Mouse (Mus musculus) layer of hippocampus, adult 11-12 months (tissue): ENCODE measurements around the gene Cdh13.

Source experiments
- DNase-seq: peaks from one replicate; pipeline ENCODE4 v3.0.0; 2022; ENCODE audit warnings: low spot score

The Cdh13 gene

DNA sequence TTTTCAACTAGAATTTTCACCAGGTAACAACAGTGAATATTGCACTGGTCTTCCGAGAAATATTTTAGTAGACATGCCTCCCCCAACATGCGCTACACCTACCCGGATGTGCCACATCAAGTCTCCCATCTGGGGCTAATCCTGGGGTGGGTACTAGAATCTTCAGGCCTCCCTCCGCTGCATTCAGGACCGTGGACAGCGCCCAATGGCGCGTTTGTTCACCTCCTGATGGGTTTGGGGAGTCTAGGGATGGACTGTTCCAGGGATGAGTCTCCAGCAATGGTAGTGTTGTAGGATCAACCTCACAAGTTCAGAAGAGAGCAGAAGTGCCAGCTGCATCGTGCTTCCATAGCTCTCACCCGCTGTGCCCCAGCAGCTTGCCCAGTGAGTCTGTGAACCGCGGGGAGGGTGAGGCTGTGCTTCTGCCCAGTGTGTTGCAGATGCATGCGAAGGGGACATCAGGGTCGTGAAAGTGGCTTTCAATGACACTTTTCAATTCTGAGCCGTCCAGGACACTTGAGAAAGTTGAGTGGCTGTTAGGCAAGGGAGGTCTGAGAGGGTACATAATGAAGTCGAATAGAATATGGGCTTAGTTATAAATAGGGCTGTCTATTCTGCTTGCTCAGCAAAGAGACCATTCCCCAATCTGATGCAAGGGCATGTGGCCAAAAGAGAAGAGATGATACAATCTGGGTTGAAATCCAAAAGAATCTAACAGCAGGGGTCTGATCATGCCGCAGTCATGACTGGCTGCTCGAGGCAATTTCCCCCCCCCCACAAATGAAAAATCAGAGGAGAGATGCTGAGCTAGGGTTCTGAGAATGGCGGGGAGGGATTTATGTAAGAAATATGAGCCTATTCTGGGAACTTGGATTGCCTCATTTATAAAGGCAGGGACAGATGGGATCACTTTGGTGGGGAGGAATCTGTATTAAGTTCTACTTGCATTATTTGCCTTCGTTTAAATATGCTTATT is 668.5 kb downstream of the Cdh13 start:
- no peak for DNase-seq

DNA sequence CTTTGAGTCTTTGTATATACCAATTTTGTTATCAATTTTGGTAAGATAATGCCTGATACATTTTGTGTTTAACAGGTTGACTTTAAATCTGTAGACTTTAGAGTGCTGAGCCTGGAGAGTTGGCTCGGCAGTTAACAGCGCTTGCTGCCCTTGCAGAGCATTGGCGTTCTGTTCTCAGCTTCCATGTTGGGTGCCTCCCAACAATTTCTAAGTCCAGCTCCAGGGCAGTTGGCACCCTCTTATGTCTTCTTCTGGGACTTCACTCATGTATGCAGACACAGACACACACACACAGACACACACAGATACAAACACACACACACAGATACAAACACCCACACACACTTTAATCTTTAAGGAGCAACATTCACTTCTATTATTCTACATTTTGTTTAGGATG is 672.6 kb downstream of the Cdh13 start:
- DNase-seq, result no peak

DNA sequence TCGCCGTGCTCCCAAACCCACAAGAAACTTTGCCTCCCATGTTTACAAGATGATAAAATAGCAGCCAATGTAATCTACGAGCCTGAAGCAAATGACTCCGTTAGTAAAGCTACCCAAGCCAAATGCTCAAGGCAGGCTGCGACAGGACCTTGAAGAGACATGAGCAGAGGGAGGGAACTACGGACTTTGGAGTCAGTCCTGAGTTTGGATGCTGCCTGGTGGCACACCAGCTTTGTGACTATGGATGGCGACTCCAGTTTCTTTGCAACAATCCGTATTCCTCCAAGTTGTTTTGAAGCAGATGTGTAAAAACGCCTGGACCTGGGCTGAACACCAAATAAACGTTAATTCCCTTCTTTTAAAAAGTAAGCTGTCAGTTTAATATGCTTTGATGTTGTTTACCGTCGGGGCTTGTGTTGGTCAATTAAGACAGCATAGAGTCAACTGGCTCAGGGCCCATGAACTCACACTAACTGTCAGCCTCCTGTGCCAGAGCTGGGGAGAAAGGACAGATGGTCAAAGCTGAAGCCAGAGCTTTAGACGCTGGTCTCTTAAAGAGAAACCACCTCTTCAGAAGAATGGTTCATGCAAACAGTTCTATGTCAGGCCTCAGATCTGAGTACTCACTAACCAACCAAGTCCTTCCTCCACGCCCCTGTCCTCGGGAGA is 678.5 kb downstream of the Cdh13 start:
- no peak for DNase-seq

DNA sequence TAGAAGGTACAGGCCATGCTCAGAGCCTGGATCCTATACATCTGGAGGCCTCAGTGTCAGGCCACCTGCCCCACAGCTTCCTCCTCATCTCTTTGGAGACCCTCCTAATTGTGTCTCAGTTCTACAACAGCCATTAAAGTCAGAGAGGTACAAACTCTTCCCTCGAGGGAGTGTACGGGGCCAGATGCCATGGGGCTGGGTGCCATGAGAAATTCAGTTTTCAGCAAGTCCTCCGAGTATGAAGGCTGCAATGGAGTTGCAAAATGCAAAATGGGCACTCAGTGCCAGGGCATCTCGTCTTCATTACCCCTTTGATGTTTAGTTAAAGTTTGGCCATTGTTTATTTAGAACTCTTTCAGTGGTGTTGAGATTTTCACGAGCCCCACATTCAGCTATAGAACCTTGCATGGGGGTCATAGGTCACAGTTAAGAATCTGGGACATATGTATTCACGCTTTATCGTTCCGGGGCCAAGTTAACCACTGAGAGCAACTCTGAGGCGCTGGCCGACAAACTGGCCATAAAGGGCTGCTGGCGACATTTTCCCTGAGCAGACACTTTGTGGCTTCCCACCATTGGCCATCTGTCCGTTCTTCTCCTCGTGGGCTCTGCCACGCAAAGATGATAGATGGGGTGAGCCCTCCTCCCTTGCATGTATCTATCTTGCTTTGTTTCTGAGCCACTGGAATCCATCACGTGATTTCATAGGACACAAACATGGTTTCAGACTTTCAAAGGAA is 681.7 kb downstream of the Cdh13 start:
- no peak for DNase-seq

DNA sequence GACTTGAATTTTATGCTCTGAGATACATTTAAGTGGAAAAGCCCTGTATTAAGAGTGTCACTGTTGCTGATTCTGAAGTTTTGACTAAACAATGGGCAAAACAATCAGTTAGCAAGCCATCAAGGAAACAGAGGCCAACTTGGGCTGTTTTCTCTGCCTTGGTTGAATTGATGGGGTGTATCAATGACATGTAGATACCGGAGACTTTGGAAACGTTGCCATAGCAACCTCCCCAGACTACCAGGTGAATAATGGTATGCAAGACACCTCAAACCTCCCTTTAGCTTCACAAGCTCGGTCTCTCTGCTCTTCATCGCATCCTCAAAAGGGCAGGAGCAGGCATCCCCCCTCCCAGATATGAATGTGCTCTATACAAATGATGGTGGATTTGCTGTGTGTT is 685.4 kb downstream of the Cdh13 start:
- no peak for DNase-seq

DNA sequence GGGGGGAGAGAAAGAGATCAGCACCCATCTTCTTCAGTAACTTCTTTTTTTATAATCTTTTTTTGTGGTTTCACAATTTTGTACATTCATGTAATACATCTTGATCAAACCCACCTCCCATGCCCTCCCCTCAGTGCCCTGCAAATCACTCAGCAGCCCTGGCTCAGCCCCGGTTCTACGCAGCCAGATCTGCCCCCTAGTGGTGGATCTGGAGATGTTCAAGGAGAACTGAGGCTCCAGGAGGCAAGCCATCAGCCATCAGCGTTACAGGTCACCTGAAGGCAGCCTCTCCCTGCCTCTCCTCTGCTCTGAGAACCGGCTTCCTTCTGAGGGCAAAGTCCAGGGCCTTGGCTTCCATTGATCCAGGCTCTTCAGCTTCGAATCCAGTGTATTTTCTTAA is 696.3 kb downstream of the Cdh13 start:
- no peak for DNase-seq

DNA sequence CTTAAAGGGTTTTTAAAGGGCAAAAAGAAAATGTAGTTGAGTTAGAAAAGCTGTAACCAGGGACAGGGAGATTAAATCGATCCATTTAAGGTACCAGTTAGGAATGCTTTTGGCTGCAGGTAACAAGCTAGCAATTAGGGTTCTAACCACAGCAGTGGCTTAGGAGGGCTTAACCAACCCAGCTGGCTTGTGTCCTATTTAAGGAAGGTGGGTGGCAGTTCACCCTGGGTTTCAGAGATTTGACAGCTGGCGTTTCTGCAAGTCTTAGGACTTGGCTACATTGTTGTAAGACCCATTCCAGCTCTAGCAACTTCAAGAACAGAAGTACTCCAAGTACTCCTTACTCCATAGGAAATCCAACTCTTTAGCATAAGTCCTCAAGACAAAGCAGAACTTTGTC is 700.2 kb downstream of the Cdh13 start:
- DNase-seq, result no peak

DNA sequence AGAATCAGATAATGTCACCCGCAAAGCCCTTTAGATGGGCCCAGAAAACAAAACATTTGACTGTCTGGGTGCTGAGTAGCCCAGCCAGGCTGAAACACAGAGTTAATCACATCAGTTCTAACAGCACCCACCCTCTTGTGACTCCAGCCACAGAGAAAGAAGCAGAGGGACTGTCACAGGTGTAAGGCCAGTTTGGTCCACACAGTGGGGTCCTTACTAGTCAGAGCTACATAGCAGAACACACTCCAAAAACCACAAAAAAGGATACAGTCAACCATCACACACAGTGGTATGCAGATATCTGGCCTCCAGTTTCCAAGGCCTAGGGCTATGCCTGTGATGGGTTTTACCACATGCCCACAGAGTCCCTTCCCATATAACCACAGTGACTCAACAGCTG is 703.3 kb downstream of the Cdh13 start:
- no peak for DNase-seq

DNA sequence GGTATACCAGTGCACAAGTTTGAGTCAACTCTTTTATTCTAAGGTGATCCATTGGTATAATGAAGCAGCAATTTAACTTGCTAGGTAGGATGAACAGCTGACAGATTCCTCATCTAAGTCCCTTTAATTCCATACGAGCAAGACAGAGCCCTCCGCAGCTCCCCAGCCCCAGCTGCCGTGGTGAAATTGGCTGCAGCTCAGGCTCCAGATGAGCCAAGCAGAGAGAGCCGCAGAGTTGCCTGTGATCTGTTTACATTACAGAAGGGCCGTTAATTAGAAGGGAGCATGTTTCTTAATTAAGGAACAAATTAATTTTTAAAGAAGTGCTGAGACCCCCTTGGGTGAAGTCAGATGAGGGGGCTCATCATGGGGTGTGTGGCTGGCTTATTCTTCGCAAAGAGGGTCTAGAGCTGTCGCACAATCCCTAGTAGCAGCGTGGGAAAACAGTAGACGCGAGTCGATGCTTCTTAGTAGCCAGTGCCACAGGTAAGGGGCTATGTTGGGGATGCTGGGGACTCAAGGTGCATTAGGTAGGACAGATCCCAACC is 712.2 kb downstream of the Cdh13 start:
- DNase-seq, result no peak

DNA sequence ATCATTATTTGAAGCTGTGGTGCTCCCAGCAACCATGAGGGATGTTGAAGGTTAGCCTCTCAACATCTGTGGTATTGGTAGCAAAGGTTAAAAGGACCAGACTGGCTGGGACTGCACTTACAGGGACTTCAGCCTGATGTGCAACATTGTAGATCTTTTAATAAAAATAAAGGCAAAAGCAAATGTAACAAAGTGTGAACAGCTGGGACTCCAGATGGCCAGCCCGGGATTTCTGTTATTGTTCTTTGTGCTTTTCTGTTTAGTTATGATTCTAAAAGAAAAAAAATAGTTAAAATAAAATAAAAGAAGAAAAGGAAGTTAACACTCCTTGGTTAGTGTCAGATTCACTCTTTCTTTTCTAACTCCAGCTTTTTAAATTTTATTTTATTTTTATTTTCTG is 717.1 kb downstream of the Cdh13 start:
- peak; percentile 67 for DNase-seq

DNA sequence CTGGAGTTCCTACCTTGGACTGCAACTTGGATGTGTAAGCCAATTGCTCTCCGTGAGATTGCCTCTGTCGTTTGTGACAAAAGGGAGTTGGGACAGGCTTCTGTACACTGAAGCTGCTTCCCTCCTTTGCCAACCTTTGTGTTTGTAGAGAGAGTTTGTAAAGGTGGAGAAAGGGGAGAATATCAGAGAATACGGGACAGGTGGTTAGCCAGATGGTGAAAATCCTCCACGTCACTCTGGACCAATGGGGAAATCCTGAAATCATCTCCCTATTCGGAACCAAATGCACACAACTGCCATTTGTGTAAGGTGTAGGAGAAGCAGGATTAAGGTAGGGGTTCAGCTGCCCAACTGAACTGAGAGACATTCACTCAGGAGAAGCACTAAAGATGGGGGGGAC is 721.3 kb downstream of the Cdh13 start:
- DNase-seq, result no peak

DNA sequence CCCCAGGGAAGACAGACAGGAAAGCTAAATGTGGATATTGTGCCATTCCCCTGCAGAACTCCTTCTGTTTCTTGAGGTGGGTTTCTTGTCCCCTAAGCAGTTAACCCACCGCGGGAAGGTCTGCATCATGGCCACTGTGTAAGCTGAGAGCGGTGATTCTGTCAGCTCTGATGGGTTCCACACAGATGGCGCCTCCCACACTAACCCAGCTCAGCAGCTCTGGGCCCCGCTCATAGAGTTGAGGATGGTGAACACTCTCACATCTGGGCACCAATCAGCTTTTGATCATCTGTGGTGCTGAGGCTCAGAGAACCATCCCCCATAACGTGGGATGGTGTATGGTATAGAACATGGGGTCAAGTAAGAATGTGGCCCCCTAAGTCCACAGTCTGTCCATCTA is 735.1 kb downstream of the Cdh13 start:
- DNase-seq, result no peak

DNA sequence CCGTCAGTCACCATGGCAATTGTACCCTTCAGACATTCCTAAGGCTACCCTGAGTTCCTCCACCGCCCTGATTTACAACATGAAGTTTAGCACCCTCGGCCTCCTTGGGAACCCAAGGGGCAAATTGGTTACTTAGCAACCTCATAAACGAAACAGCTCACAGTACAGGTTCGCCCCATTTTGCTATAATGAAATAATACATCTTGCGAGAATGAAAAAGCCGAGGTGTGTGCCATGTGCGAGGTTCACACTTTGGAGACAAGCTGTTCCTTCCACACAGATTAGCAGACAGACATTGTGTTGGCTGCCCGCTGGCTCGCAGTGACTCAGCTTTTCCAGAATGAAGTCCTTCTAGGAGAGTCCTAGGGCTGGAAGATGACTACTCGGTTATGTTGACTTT is 737.2 kb downstream of the Cdh13 start:
- DNase-seq, result peak; percentile 65

DNA sequence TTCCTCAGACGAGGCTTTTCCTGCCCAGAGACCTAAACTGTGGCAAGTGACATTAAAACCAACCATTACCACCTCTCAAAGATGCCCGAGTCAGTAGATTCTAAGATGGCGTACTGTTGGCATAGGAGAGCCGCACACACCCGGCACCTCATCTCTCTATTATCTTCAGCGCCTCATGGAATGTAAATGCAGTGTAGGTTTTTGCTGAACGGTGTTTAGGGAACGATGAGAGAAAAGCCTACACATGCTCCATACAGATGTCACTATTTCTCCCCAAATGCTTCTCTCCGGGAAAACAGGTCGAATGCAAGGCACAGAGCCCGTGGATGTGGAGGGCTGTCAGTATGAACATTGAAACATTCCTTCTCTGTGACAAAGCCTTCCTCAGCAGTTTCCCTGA is 737.9 kb downstream of the Cdh13 start:
- DNase-seq, result no peak

DNA sequence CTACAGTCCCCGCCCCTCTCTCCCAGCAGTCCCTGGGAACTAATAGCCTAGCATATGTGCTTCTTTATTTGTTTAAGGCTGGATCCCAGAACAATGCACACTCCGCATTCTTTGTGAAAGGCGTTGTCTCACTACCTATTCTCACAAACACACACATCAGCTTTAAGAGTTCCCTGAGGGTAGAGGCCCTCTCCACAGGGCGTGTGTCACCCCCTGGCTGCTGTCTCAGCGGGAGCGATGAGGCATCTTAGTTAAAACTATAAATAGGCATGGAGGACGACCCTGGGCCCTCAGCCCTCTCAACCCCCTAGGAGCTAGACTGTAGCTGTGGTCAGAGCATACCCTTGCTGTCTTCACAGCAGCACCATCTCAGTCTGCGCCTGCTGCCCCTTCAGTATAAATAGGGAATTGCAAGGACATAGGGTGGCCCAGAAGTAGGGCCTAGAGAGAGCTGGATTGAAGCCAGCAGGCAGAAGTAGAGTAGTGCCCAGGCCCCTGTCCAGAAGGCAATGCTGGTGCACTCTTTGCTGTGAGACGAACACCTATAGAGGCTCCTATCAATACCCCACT is 738.9 kb downstream of the Cdh13 start:
- DNase-seq, result no peak

DNA sequence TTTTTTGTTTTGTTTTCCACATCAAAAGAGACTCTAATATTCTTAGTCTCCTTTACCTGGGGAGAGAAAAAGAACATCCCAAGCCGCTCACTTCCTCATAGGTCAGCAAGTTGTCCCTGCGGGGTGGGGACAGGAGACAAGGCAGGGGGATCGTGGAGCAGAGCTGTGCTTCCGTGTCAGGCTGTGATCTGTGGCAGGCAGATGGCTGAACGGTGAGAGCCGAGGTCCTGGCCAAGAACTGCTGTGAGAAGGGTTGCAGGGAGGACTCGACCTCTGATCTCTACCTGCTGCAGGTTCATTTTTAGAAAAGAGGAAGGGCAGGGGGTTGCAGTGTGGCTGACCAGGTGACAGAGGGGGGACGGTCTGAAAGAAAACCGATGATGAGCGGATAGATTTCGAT is 749.9 kb downstream of the Cdh13 start:
- DNase-seq, result no peak

DNA sequence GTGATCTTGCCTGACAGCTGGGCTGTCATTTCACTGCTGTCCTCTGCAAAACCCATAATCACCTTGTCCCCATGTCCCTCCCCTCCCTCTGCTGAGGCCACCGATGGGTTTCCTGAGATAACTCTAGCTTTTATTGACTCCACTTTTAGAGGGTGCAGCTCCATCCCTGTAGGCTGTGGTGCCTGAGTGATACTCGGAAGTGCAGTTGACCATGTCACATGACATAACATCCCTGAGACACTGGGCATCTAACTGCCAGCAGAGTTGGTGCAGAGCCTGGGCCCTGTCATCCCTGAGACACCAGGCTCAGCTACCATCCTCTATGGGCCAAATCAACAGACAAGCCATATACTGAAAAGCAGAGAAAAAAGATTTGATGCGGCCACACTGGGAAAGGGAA is 750.5 kb downstream of the Cdh13 start:
- no peak for DNase-seq

DNA sequence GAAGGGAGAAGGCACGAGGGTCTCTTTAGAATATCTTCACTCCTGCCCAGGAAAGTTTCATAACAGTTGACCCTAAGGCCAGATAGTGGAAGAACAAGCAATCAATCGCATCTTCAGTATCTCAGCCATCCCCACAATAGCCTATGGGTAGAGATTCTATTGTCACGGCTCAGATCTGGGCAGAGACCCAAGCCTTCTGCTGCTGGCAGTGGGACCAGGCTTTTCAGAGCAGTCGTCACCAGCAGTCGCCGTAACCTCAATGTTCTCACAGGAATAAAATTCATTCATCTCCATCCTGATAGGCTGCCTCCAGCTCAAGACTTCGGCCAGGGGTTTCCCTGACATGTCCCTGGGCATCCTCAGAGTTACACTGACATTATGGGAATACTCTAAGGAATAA is 751.6 kb downstream of the Cdh13 start:
- DNase-seq, result peak; percentile 84

DNA sequence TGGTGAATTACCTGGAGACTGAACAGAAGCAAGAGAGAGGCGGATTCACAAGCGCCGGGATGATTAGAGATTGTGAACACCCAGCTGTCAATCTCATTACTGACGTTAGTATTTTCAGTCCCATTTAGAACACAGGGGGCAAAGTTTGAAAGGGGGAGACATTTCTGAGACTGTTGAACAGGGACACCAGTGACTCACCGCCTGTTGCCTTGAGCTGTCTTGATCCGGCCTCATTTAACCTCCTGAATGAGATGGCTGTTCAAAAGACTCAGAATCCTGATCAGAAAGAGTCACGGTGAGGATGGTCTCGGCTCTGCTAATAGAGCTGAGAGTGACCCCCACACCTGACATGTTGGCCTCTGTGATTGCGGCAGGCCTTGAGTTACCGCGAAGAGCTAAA is 754.0 kb downstream of the Cdh13 start:
- DNase-seq, result no peak

DNA sequence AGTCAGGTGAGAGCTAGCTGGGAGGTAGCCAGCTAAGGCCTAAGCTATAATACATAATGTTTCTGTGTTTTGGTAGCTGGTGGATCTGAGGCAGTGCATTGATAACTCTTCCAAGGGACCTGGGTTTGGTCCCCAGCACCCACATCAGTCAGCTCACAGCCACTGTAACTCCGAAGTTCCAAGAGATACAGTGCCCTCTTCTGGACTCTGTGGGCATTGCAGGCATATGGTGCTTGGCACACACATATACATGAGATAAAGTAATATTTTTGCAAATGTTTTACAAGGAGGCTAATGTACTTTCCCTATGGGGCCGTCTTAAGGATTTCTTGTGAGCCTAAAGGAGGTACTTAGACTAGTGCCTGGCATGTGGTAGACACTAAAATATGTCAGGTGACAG is 755.8 kb downstream of the Cdh13 start:
- DNase-seq, result no peak

DNA sequence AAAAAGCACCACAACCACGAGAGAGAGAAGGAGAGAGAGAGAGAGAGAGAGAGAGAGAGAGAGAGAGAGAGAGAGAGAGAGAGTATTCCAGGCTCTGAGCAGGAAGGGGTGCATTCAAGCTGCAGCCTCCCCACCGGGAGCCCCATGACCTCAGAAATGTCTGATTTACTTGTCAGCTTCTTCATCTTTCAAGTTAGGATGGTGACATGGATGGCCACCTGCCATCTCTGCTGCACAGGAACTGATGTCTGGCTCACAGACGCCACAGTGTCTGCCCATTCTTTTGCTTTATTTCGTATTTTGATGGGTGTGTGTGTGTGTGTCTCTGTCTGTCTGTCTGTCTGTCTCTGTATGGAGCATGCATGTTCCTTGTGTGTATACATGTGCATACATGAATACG is 774.3 kb downstream of the Cdh13 start:
- no peak for DNase-seq

DNA sequence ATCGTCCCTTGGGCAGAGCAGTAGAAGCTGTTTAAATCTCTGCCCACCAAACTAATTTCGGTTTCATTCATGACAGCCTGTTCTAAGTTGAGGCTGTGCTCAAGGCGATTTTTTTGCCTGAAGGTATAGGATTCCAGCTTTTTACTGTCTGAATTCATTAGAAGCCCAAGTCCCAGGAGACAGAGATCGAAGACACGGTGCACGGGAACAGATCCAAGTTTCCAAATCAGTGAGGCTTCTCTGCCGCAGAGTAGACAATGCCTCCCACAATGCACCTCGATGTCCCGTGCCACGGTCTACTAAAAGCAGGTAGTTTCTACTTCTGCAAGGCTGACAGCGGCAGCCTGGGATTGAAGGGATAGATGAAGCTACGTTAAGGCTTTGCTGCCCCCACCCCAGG is 778.1 kb downstream of the Cdh13 start:
- DNase-seq, result no peak
